Mouse (Mus musculus) neutrophil, adult 5-6 weeks (primary cell): ENCODE results near the gene Clec1b. TPM values are rescaled to one million over a fixed set of nuclear protein-coding genes. Genes with fewer than 3 reads are reported as not detected.

Experiments used
- ATAC-seq: fragments of 151-379, 151-347 bp; 2 replicates; pipeline ENCODE4 v1.8.0; 2017; ENCODE audit warnings: mild to moderate bottlenecking, moderate TSS enrichment; ENCODE audit not compliant: insufficient number of reproducible peaks, poor library complexity, low FRiP score, severe bottlenecking; ENCODE audit errors: extremely low read depth
- total RNA-seq: library from RNA; stranded (forward); fragments of 200-1000 nt; gene quantifications from 2 replicates; pipeline ENCODE4 v1.2.3, GENCODE M21; 2017

Clec1b gene
- total RNA-seq, 1 experiment from 2014 or later: 32.7 TPM

- no peak for ATAC-seq
These were observed 8.9 kb downstream of the Clec1b start for GRCm38 (mm10) chr6:129405999-129406398.

- ATAC-seq: peak; percentile 30; the same call in 1 of the 2 replicates
These were observed 10.2 kb downstream of the Clec1b start for GRCm38 (mm10) chr6:129407324-129407723.

GRCm38 (mm10) chr6:129408562-129408961 lies 11.5 kb downstream of the Clec1b start, which contains the start of gene Clec9a:
Gene Clec9a (plus strand): TSS chr6:129408862.
- no peak for ATAC-seq

GRCm38 (mm10) chr6:129414177-129414576 lies 17.1 kb downstream of the Clec1b start:
- no peak for ATAC-seq

- ATAC-seq: no peak
These were observed 25.2 kb downstream of the Clec1b start for GRCm38 (mm10) chr6:129422311-129422710.

GRCm38 (mm10) chr6:129423040-129423733 lies 26.1 kb downstream of the Clec1b start:
- no peak for ATAC-seq

GRCm38 (mm10) chr6:129423734-129424072 lies 26.6 kb downstream of the Clec1b start:
- peak; percentile 95 for ATAC-seq

- ATAC-seq: no peak
These were observed 28.1 kb downstream of the Clec1b start for GRCm38 (mm10) chr6:129425217-129425616.

- ATAC-seq: no peak
These were observed 28.7 kb downstream of the Clec1b start for GRCm38 (mm10) chr6:129425812-129426211.

GRCm38 (mm10) chr6:129427281-129427680 lies 30.2 kb downstream of the Clec1b start:
- no peak for ATAC-seq

GRCm38 (mm10) chr6:129434239-129434638 lies 37.1 kb downstream of the Clec1b start:
- peak; percentile 99 for ATAC-seq

GRCm38 (mm10) chr6:129436025-129436424 lies 38.9 kb downstream of the Clec1b start:
- peak; percentile 51; the same call in 1 of the 2 replicates for ATAC-seq

- no peak for ATAC-seq
These were observed 40.9 kb downstream of the Clec1b start for GRCm38 (mm10) chr6:129438033-129438432.

GRCm38 (mm10) chr6:129449743-129450142 lies 52.6 kb downstream of the Clec1b start:
- ATAC-seq: no peak

- ATAC-seq: no peak
These were observed 54.4 kb downstream of the Clec1b start, which contains the start of gene Clec1a for GRCm38 (mm10) chr6:129451411-129452039. Gene Clec1a (minus strand): TSS chr6:129452000.

Other genes with a start within 250 kb of the Clec1b start
- 513 and 543 TPM in 2 replicates for gene Clec2d, start 216.7 kb upstream of the Clec1b start, total RNA-seq
- gene Cd69, start 121.9 kb upstream of the Clec1b start, total RNA-seq: 295 and 306 TPM in 2 replicates
- gene 4922502D21Rik, start 65.5 kb upstream of the Clec1b start, total RNA-seq: 0.37 TPM in 1 of 2 replicates, not detected in the other
- 59.1 and 63.0 TPM in 2 replicates for gene Clec12a, start 54.6 kb upstream of the Clec1b start, total RNA-seq
- gene Clec12b, start 11.4 kb upstream of the Clec1b start, total RNA-seq: 1.2 and 1.7 TPM in 2 replicates
- 4.3 and 5.4 TPM in 2 replicates for gene Clec9a, start 11.6 kb downstream of the Clec1b start, total RNA-seq
- gene Clec1a, start 54.7 kb downstream of the Clec1b start, total RNA-seq: 3.6 and 4.3 TPM in 2 replicates
- gene Olr1, start 109.9 kb downstream of the Clec1b start, total RNA-seq: 0.49 and 2.2 TPM in 2 replicates
- 1.5 TPM in 1 of 2 replicates, not detected in the other for gene Tmem52b, start 115.3 kb downstream of the Clec1b start, total RNA-seq
- 9.6 and 10.1 TPM in 2 replicates for gene Gabarapl1, start 135.9 kb downstream of the Clec1b start, total RNA-seq
- 3.6 and 3.7 TPM in 2 replicates for gene Klre1, start 180.6 kb downstream of the Clec1b start, total RNA-seq
- 25.5 and 29.5 TPM in 2 replicates for gene Klrd1, start 194.5 kb downstream of the Clec1b start, total RNA-seq
- gene Klrk1, start 226.6 kb downstream of the Clec1b start, total RNA-seq: 7.0 and 9.3 TPM in 2 replicates
- gene Klrc3, start 246.0 kb downstream of the Clec1b start, total RNA-seq: not detected in 2 replicates